Mouse (Mus musculus): ENCODE measurements around the gene Tcerg1l.

Tcerg1l gene

GRCm38 (mm10) chr7:138217556-138218098 lies 179.9 kb downstream of the Tcerg1l start:
- DNase-seq (ENCODE audit: low spot score) = no peak

GRCm38 (mm10) chr7:138215177-138215830 lies 182.2 kb downstream of the Tcerg1l start:
- no peak for DNase-seq (ENCODE audit: low spot score)

- no peak for DNase-seq (ENCODE audit: low spot score)
These were observed 182.8 kb downstream of the Tcerg1l start for GRCm38 (mm10) chr7:138214710-138215109.

- no peak for DNase-seq (ENCODE audit: low spot score)
These were observed 187.8 kb downstream of the Tcerg1l start for GRCm38 (mm10) chr7:138209769-138210168.

- DNase-seq (ENCODE audit: low spot score) = no peak
These were observed 192.4 kb downstream of the Tcerg1l start for GRCm38 (mm10) chr7:138205124-138205523.

- DNase-seq (ENCODE audit: low spot score) = no peak
These were observed 195.2 kb downstream of the Tcerg1l start for GRCm38 (mm10) chr7:138202162-138202832.

GRCm38 (mm10) chr7:138199333-138200058 lies 198.0 kb downstream of the Tcerg1l start:
- no peak for DNase-seq (ENCODE audit: low spot score)

- DNase-seq (ENCODE audit: low spot score) = no peak
These were observed 201.4 kb downstream of the Tcerg1l start for GRCm38 (mm10) chr7:138196139-138196538.

- DNase-seq (ENCODE audit: low spot score) = no peak
These were observed 213.3 kb downstream of the Tcerg1l start for GRCm38 (mm10) chr7:138184197-138184596.

GRCm38 (mm10) chr7:138182216-138182615 lies 215.3 kb downstream of the Tcerg1l start:
- no peak for DNase-seq (ENCODE audit: low spot score)

- no peak for DNase-seq (ENCODE audit: low spot score)
These were observed 218.9 kb downstream of the Tcerg1l start for GRCm38 (mm10) chr7:138178617-138179016.

- no peak for DNase-seq (ENCODE audit: low spot score)
These were observed 221.5 kb downstream of the Tcerg1l start for GRCm38 (mm10) chr7:138176026-138176425.

GRCm38 (mm10) chr7:138170389-138170788 lies 227.1 kb downstream of the Tcerg1l start:
- DNase-seq (ENCODE audit: low spot score) = no peak
